Comparison of ENCODE assay signal across 8 mouse cellular contexts in genomic region chr15:79545921-79546399, GRCm38 (mm10). TPM values are rescaled to one million over a fixed set of nuclear protein-coding genes. Genes with fewer than 3 reads are reported as not detected.
DNase-seq lines count a peak whose midpoint lies in the region; ATAC-seq and TF ChIP-seq lines count a peak whose summit lies in the region.

No protein-coding gene starts in this region.

- TF ChIP-seq CTCF in layer of hippocampus, adult 2 months (conservative IDR thresholded peaks at IDR 0.05): no peak

- no peaks in the 10 kb centered on the region for H3K27me3 ChIP-seq in embryonic facial prominence, embryonic 10.5 days (replicated peaks; ENCODE audit: low read depth, poor library complexity, severe bottlenecking)
- no peaks in the 10 kb centered on the region for H3K27me3 ChIP-seq in kidney, embryonic 14.5 days (ENCODE audit: control insufficient read depth, insufficient read depth, low read length)
- peaks cover 3% of the 10 kb centered on the region; the same call in 1 of the 2 replicates for H3K27me3 ChIP-seq in lung, embryonic 15.5 days
- no peaks in the 10 kb centered on the region for H3K27me3 ChIP-seq in neural tube, embryonic 15.5 days (replicated peaks)

- WGBS in embryonic facial prominence, embryonic 10.5 days: under 1% methylated on average over 52 of the region's 52 CpGs
- WGBS in kidney, embryonic 14.5 days: under 1% methylated on average over 50 of the region's 52 CpGs
- WGBS in lung, embryonic 15.5 days: under 1% methylated on average over 52 of the region's 52 CpGs
- under 1% methylated on average over 51 of the region's 52 CpGs for WGBS in neural tube, embryonic 15.5 days

- H3K9me3 ChIP-seq in embryonic facial prominence, embryonic 10.5 days: no peaks in the 10 kb centered on the region
- no peaks in the 10 kb centered on the region for H3K9me3 ChIP-seq in kidney, embryonic 14.5 days (ENCODE audit: control insufficient read depth, low read length)
- no peaks in the 10 kb centered on the region for H3K9me3 ChIP-seq in lung, embryonic 15.5 days
- no peaks in the 10 kb centered on the region for H3K9me3 ChIP-seq in neural tube, embryonic 15.5 days (replicated peaks)

- H3K36me3 ChIP-seq in embryonic facial prominence, embryonic 10.5 days (replicated peaks): peaks cover 41% of the 10 kb centered on the region
- peaks cover 37% of the 10 kb centered on the region for H3K36me3 ChIP-seq in kidney, embryonic 14.5 days (ENCODE audit: control insufficient read depth, insufficient read depth, low read length)
- H3K36me3 ChIP-seq in lung, embryonic 15.5 days: peaks cover 33% of the 10 kb centered on the region
- peaks cover 29% of the 10 kb centered on the region for H3K36me3 ChIP-seq in neural tube, embryonic 15.5 days

- peak; percentile 65 for ATAC-seq in kidney, embryonic 14.5 days (ENCODE audit: low FRiP score, low TSS enrichment)
- peak; percentile 80 for ATAC-seq in lung, embryonic 15.5 days (ENCODE audit: borderline replicate concordance, extremely low read depth, low FRiP score, low TSS enrichment)
- peak; percentile 77 for ATAC-seq in neural tube, embryonic 15.5 days (ENCODE audit: low FRiP score)

- peak overlapping the region; percentile 99 for H3K9ac ChIP-seq in kidney, embryonic 14.5 days (ENCODE audit: low read depth, low read length)
- peak overlapping the region; percentile 98 for H3K9ac ChIP-seq in lung, embryonic 15.5 days
- H3K9ac ChIP-seq in neural tube, embryonic 15.5 days (replicated peaks): peak overlapping the region; percentile 97

- H3K4me2 ChIP-seq in kidney, embryonic 14.5 days (replicated peaks; ENCODE audit: low read depth, low read length): peak overlapping the region; percentile 80
- peak overlapping the region; percentile 78 for H3K4me2 ChIP-seq in lung, embryonic 15.5 days
- H3K4me2 ChIP-seq in neural tube, embryonic 15.5 days: peak overlapping the region; percentile 69

- peak in 1 of 2 experiments; percentile 18 for DNase-seq in layer of hippocampus, adult 2 months (ENCODE audit: low spot score in 2 of 2)
- no peak for DNase-seq in layer of hippocampus, adult 9-10 months (ENCODE audit: low spot score)
- DNase-seq in adipocyte (ENCODE audit: low spot score): peak; percentile 69
- peak; percentile 78 for DNase-seq in embryonic facial prominence, embryonic 10.5 days (ENCODE audit: low spot score)
- DNase-seq in heart, adult 8-10 months (ENCODE audit: low spot score): peak; percentile 79

- H3K27ac ChIP-seq in layer of hippocampus, adult 2 months: peak overlapping the region; percentile 99
- peak overlapping the region; percentile 100 for H3K27ac ChIP-seq in embryonic facial prominence, embryonic 10.5 days (replicated peaks)
- peak overlapping the region; percentile 98 for H3K27ac ChIP-seq in kidney, embryonic 14.5 days (ENCODE audit: low read depth, low read length)
- peak overlapping the region; percentile 97 for H3K27ac ChIP-seq in lung, embryonic 15.5 days
- peak overlapping the region; percentile 99 for H3K27ac ChIP-seq in neural tube, embryonic 15.5 days (replicated peaks)

- H3K4me3 ChIP-seq in layer of hippocampus, adult 2 months: peak overlapping the region; percentile 88
- peak overlapping the region; percentile 96 for H3K4me3 ChIP-seq in embryonic facial prominence, embryonic 10.5 days
- H3K4me3 ChIP-seq in kidney, embryonic 14.5 days (ENCODE audit: low read length): peak overlapping the region; percentile 97
- peak overlapping the region; percentile 90 for H3K4me3 ChIP-seq in lung, embryonic 15.5 days
- H3K4me3 ChIP-seq in neural tube, embryonic 15.5 days (replicated peaks): peak overlapping the region; percentile 84

- peaks cover 25% of the 10 kb centered on the region for H3K4me1 ChIP-seq in embryonic facial prominence, embryonic 10.5 days
- peaks cover 17% of the 10 kb centered on the region for H3K4me1 ChIP-seq in kidney, embryonic 14.5 days (ENCODE audit: control insufficient read depth, insufficient read depth, low read length)
- H3K4me1 ChIP-seq in lung, embryonic 15.5 days: peaks cover 21% of the 10 kb centered on the region
- peaks cover 27% of the 10 kb centered on the region for H3K4me1 ChIP-seq in neural tube, embryonic 15.5 days

RNA-seq across cellular contexts. Expression of gene Ddx17, which starts 0.6 kb away (rescaled TPM):
- 100 to 1,000 TPM; 322 to 329 TPM for total RNA-seq in layer of hippocampus, adult 2 months (2021)
- polyA plus RNA-seq in embryonic facial prominence, embryonic 10.5 days (2016; fragmentation: Nextera tagmentation; extraction: Ambion mirVana): 43.7 and 44.9 TPM in 2 replicates
- 10 to 100 TPM; 67.0 to 82.8 (median 74.6) TPM for total RNA-seq in heart, adult 8-10 months (2022)
- polyA plus RNA-seq in kidney, embryonic 14.5 days (2014; fragmentation: Nextera tagmentation; extraction: Ambion mirVana): 84.7 and 93.8 TPM in 2 replicates
- polyA plus RNA-seq in lung, embryonic 15.5 days (2015; fragmentation: Nextera tagmentation; extraction: Ambion mirVana): 48.3 and 53.9 TPM in 2 replicates
- 47.9 and 49.6 TPM in 2 replicates for polyA plus RNA-seq in neural tube, embryonic 15.5 days (2015; fragmentation: Nextera tagmentation; extraction: Ambion mirVana)

RNA-seq across cellular contexts. Expression of gene Kdelr3, which starts 29.7 kb away (rescaled TPM):
- total RNA-seq in layer of hippocampus, adult 2 months (2021): under 1 TPM in 1 of 2 experiments, not detected in 1; 0.51 TPM
- 7.1 and 8.8 TPM in 2 replicates for polyA plus RNA-seq in embryonic facial prominence, embryonic 10.5 days (2016; fragmentation: Nextera tagmentation; extraction: Ambion mirVana)
- 1 to 10 TPM; 4.3 to 5.2 (median 4.5) TPM for total RNA-seq in heart, adult 8-10 months (2022)
- 38.2 and 40.1 TPM in 2 replicates for polyA plus RNA-seq in kidney, embryonic 14.5 days (2014; fragmentation: Nextera tagmentation; extraction: Ambion mirVana)
- 89.6 and 91.0 TPM in 2 replicates for polyA plus RNA-seq in lung, embryonic 15.5 days (2015; fragmentation: Nextera tagmentation; extraction: Ambion mirVana)
- 18.5 and 23.9 TPM in 2 replicates for polyA plus RNA-seq in neural tube, embryonic 15.5 days (2015; fragmentation: Nextera tagmentation; extraction: Ambion mirVana)

RNA-seq across cellular contexts. Expression of gene Kcnj4, which starts 40.9 kb away (rescaled TPM):
- 10 to 100 TPM; 85.5 to 88.6 TPM for total RNA-seq in layer of hippocampus, adult 2 months (2021)
- not detected in 2 replicates for polyA plus RNA-seq in embryonic facial prominence, embryonic 10.5 days (2016; fragmentation: Nextera tagmentation; extraction: Ambion mirVana)
- total RNA-seq in heart, adult 8-10 months (2022): 1 to 10 TPM in 3 of 4 experiments, under 1 TPM in 1; 0.92 to 1.6 (median 1.4) TPM
- 0.23 TPM in 1 of 2 replicates, not detected in the other for polyA plus RNA-seq in kidney, embryonic 14.5 days (2014; fragmentation: Nextera tagmentation; extraction: Ambion mirVana)
- polyA plus RNA-seq in lung, embryonic 15.5 days (2015; fragmentation: Nextera tagmentation; extraction: Ambion mirVana): 0.09 TPM in 1 of 2 replicates, not detected in the other
- not detected in 2 replicates for polyA plus RNA-seq in neural tube, embryonic 15.5 days (2015; fragmentation: Nextera tagmentation; extraction: Ambion mirVana)

RNA-seq across cellular contexts. Expression of gene Dmc1, which starts 58.9 kb away (rescaled TPM):
- 1 to 10 TPM in 1 of 2 experiments, under 1 TPM in 1; 0.79 to 1.3 TPM for total RNA-seq in layer of hippocampus, adult 2 months (2021)
- 1.2 and 1.4 TPM in 2 replicates for polyA plus RNA-seq in embryonic facial prominence, embryonic 10.5 days (2016; fragmentation: Nextera tagmentation; extraction: Ambion mirVana)
- total RNA-seq in heart, adult 8-10 months (2022): under 1 TPM in 1 of 4 experiments, not detected in 3; 0.28 TPM
- polyA plus RNA-seq in kidney, embryonic 14.5 days (2014; fragmentation: Nextera tagmentation; extraction: Ambion mirVana): 1.4 and 2.0 TPM in 2 replicates
- polyA plus RNA-seq in lung, embryonic 15.5 days (2015; fragmentation: Nextera tagmentation; extraction: Ambion mirVana): 3.3 TPM in 2 replicates
- 1.0 and 1.8 TPM in 2 replicates for polyA plus RNA-seq in neural tube, embryonic 15.5 days (2015; fragmentation: Nextera tagmentation; extraction: Ambion mirVana)
